Mouse (Mus musculus): ENCODE measurements at regions not wholly inside any gene's neighbourhood (a gene's known extent, or its start where the extent isn't known, plus 50 kb on each side); places are given as distances from the start of the nearest gene placed in this dataset.

- no peak for TF ChIP-seq POLR2AphosphoS2 (IDR thresholded peaks at IDR 0.05; ENCODE audit: low read length)
- TF ChIP-seq CTCF (IDR thresholded peaks at IDR 0.05 in 2 of 3, conservative IDR thresholded peaks at IDR 0.05 in 1 of 3; ENCODE audit: control insufficient read depth in 1 of 3, insufficient read depth in 1 of 3, low read depth in 2 of 3, low read length in 3 of 3, poor library complexity in 1 of 3, severe bottlenecking in 1 of 3): no peak
- no peak for TF ChIP-seq POLR2A (IDR thresholded peaks at IDR 0.05; ENCODE audit: control insufficient read depth in 1 of 2, insufficient read depth in 1 of 2, low read depth in 1 of 2, low read length in 2 of 2, poor library complexity in 1 of 2)
- TF ChIP-seq JUND (IDR thresholded peaks at IDR 0.05; ENCODE audit: low read depth, low read length): no peak
- TF ChIP-seq ELF1 (IDR thresholded peaks at IDR 0.05; ENCODE audit: low read depth, low read length): no peak
- TF ChIP-seq TCF12 (IDR thresholded peaks at IDR 0.05; ENCODE audit: low read depth, low read length): no peak
- no peak for TF ChIP-seq EP300 (IDR thresholded peaks at IDR 0.05; ENCODE audit: low read depth in 1 of 2, low read length in 2 of 2)
- no peak for TF ChIP-seq BHLHE40 (IDR thresholded peaks at IDR 0.05; ENCODE audit: borderline replicate concordance, low read depth, low read length)
Measured at GRCm38 (mm10) chr3:17785106-17786022, 162.8 kb upstream of the Cypt12 start.
